Mouse (Mus musculus): Measurements from ENCODE around the gene Trp53rka. TPM values are rescaled to one million over a fixed set of nuclear protein-coding genes. Genes with fewer than 3 reads are reported as not detected.

Gene Trp53rka
- polyA plus RNA-seq, 1 experiment: 21.8 TPM

GRCm38 (mm10) chr2:165494495-165494894 is 1.4 kb upstream of the Trp53rka start:
- peaks cover 10% of the 10 kb centered on the region for H3K36me3 ChIP-seq (ENCODE audit: control insufficient read depth, insufficient read depth)
- peaks cover 5% of the 10 kb centered on the region for H3K27me3 ChIP-seq (ENCODE audit: control insufficient read depth, insufficient read depth, insufficient read length)
- H3K4me3 ChIP-seq (ENCODE audit: insufficient read depth, poor library complexity, severe bottlenecking): no peak overlapping the region
- no peak for TF ChIP-seq CEBPB (IDR thresholded peaks at IDR 0.05; ENCODE audit: low read depth)
- no peak for TF ChIP-seq MAX (IDR thresholded peaks at IDR 0.05)
- TF ChIP-seq USF1 (IDR thresholded peaks at IDR 0.05; ENCODE audit: low read depth): no peak
- no peak for TF ChIP-seq CTCF (IDR thresholded peaks at IDR 0.05; ENCODE audit: control insufficient read depth, insufficient read depth, insufficient read length)
- TF ChIP-seq FOSL1 (IDR thresholded peaks at IDR 0.05; ENCODE audit: insufficient read depth, low read length, poor library complexity, severe bottlenecking): no peak
- TF ChIP-seq MYOD1 (IDR thresholded peaks at IDR 0.05; ENCODE audit: control insufficient read depth, insufficient read length, low read depth): no peak
- no peak for TF ChIP-seq MYOG (IDR thresholded peaks at IDR 0.05; ENCODE audit: control insufficient read depth, extremely low read depth, insufficient read length)
- H3ac ChIP-seq (ENCODE audit: control insufficient read depth, insufficient read length, low read depth): no peak overlapping the region
- H3K79me2 ChIP-seq (ENCODE audit: control insufficient read depth, insufficient read depth): peaks cover 21% of the 10 kb centered on the region
- H3K79me3 ChIP-seq (ENCODE audit: low read depth): peaks cover 8% of the 10 kb centered on the region

DNA sequence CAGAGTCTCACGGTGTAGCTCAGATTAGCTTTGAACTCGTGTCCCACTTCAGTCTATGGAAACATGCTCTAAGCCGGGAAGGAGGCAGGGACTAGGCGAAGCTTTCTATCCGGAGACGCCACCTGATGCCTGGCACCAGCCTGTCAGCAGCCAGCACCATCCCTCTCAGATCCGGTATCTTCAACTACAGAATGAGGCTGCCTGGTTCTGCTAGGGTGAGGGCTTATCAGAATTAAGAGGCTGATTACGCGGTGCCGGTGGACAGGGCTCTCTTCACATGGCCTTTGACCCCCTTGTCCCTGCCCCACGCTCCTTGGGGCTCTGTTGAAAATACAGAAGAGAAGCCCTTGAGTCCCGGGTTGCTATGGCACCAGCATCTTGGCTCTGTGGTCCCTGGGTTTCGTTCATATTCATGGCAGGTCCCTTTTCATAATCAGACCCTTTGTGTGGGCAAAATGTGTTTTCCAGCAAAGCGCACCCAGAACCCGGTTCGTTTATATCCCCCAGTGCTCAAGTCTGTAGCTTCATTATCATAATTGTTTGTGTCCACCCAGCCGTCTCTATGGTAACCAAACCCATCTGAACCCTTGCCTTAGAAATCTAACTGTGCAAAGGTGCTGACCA is 575 bp upstream of the Trp53rka start:
- no peaks in the 10 kb centered on the region for H3K27me3 ChIP-seq (ENCODE audit: control insufficient read depth, insufficient read depth, insufficient read length)
- peak overlapping the region; percentile 70 for H3ac ChIP-seq (ENCODE audit: control insufficient read depth, insufficient read length, low read depth)
- peaks cover 8% of the 10 kb centered on the region for H3K79me3 ChIP-seq (ENCODE audit: low read depth)
- peaks cover 21% of the 10 kb centered on the region for H3K79me2 ChIP-seq (ENCODE audit: control insufficient read depth, insufficient read depth)
- H3K4me3 ChIP-seq (ENCODE audit: insufficient read depth, poor library complexity, severe bottlenecking): peak overlapping the region; percentile 71
- no peak for TF ChIP-seq FOSL1 (IDR thresholded peaks at IDR 0.05; ENCODE audit: insufficient read depth, low read length, poor library complexity, severe bottlenecking)
- no peak for TF ChIP-seq CTCF (IDR thresholded peaks at IDR 0.05; ENCODE audit: control insufficient read depth, insufficient read depth, insufficient read length)
- no peak for TF ChIP-seq MYOD1 (IDR thresholded peaks at IDR 0.05; ENCODE audit: control insufficient read depth, insufficient read length, low read depth)
- H3K36me3 ChIP-seq (ENCODE audit: control insufficient read depth, insufficient read depth): peaks cover 15% of the 10 kb centered on the region

- Histone ChIP-seq H3K27me3 (ENCODE audit: control insufficient read depth, insufficient read depth, insufficient read length) (peaks cover 6% of the 10 kb centered on the region), H3K79me3 (ENCODE audit: low read depth) (peaks cover under 1% of the 10 kb centered on the region), H3ac (ENCODE audit: control insufficient read depth, insufficient read length, low read depth) (no peak overlapping the region), H3K4me3 (ENCODE audit: insufficient read depth, poor library complexity, severe bottlenecking) (no peak overlapping the region), H3K36me3 (ENCODE audit: control insufficient read depth, insufficient read depth) (peaks cover 15% of the 10 kb centered on the region), H3K79me2 (ENCODE audit: control insufficient read depth, insufficient read depth) (peaks cover 4% of the 10 kb centered on the region)
- TF ChIP-seq MYOG (IDR thresholded peaks at IDR 0.05; ENCODE audit: control insufficient read depth, extremely low read depth, insufficient read length) (no peak), CTCF (IDR thresholded peaks at IDR 0.05; ENCODE audit: control insufficient read depth, insufficient read depth, insufficient read length) (peak; percentile 82), USF1 (IDR thresholded peaks at IDR 0.05; ENCODE audit: low read depth) (no peak)
Measured at GRCm38 (mm10) chr2:165486881-165487535, 6.1 kb downstream of the Trp53rka start.

DNA sequence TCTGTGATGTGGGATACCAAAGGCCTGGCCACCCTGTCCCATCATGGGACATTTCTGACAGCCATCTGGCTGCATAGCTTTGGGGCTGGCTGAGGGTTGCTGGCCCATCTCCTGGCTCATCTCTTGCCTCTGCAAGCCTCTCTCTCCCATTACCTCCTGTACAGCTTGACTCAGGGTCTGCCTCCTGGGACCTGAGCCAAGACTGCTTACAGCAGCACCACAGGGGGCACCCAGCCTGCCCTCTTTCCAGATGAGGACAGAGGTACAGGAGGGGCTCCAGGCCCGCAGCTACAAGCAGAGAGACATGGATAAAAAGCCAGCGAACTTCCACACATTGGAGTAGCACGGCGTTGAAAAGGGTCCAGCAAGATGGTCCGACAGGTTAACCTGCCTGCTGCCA is 6.7 kb downstream of the Trp53rka start:
- no peak overlapping the region for H3K4me3 ChIP-seq (ENCODE audit: insufficient read depth, poor library complexity, severe bottlenecking)
- H3ac ChIP-seq (ENCODE audit: control insufficient read depth, insufficient read length, low read depth): no peak overlapping the region
- H3K79me2 ChIP-seq (ENCODE audit: control insufficient read depth, insufficient read depth): no peaks in the 10 kb centered on the region
- peaks cover 15% of the 10 kb centered on the region for H3K36me3 ChIP-seq (ENCODE audit: control insufficient read depth, insufficient read depth)
- TF ChIP-seq MAX (IDR thresholded peaks at IDR 0.05) (no peak), USF1 (IDR thresholded peaks at IDR 0.05; ENCODE audit: low read depth) (no peak), FOSL1 (IDR thresholded peaks at IDR 0.05; ENCODE audit: insufficient read depth, low read length, poor library complexity, severe bottlenecking) (no peak), MYOG (IDR thresholded peaks at IDR 0.05; ENCODE audit: control insufficient read depth, extremely low read depth, insufficient read length) (no peak), MYOD1 (IDR thresholded peaks at IDR 0.05; ENCODE audit: control insufficient read depth, insufficient read length, low read depth) (no peak), CTCF (IDR thresholded peaks at IDR 0.05; ENCODE audit: control insufficient read depth, insufficient read depth, insufficient read length) (no peak), CEBPB (IDR thresholded peaks at IDR 0.05; ENCODE audit: low read depth) (no peak)
- peaks cover 6% of the 10 kb centered on the region for H3K27me3 ChIP-seq (ENCODE audit: control insufficient read depth, insufficient read depth, insufficient read length)
- no peaks in the 10 kb centered on the region for H3K79me3 ChIP-seq (ENCODE audit: low read depth)

DNA sequence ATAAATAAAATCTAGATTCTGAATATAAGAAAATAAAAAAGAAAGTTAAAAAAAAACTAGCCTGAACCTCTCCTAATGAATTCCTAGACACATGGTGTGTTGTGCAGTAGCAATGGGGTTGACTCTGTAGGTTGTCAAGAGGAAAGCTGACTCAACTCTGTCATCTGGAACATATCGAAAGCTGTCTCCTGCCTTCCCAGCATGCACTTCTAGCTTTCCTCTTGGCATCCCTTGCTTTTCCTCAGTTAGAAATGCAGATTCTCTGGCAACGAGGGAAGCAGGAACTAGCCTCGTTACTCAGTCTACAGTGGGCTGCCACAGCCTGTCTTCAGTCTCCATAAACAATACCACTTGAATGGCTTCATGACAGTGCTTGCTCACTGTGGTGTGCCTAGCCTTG is 7.3 kb downstream of the Trp53rka start:
- peaks cover 15% of the 10 kb centered on the region for H3K36me3 ChIP-seq (ENCODE audit: control insufficient read depth, insufficient read depth)
- no peak for TF ChIP-seq MAX (IDR thresholded peaks at IDR 0.05)
- TF ChIP-seq USF1 (IDR thresholded peaks at IDR 0.05; ENCODE audit: low read depth): no peak
- TF ChIP-seq MYOD1 (IDR thresholded peaks at IDR 0.05; ENCODE audit: control insufficient read depth, insufficient read length, low read depth): no peak
- no peak for TF ChIP-seq CEBPB (IDR thresholded peaks at IDR 0.05; ENCODE audit: low read depth)
- no peak for TF ChIP-seq MYOG (IDR thresholded peaks at IDR 0.05; ENCODE audit: control insufficient read depth, extremely low read depth, insufficient read length)
- no peaks in the 10 kb centered on the region for H3K79me2 ChIP-seq (ENCODE audit: control insufficient read depth, insufficient read depth)
- no peaks in the 10 kb centered on the region for H3K79me3 ChIP-seq (ENCODE audit: low read depth)
- H3ac ChIP-seq (ENCODE audit: control insufficient read depth, insufficient read length, low read depth): no peak overlapping the region
- no peak overlapping the region for H3K4me3 ChIP-seq (ENCODE audit: insufficient read depth, poor library complexity, severe bottlenecking)
- H3K27me3 ChIP-seq (ENCODE audit: control insufficient read depth, insufficient read depth, insufficient read length): peaks cover 6% of the 10 kb centered on the region

DNA sequence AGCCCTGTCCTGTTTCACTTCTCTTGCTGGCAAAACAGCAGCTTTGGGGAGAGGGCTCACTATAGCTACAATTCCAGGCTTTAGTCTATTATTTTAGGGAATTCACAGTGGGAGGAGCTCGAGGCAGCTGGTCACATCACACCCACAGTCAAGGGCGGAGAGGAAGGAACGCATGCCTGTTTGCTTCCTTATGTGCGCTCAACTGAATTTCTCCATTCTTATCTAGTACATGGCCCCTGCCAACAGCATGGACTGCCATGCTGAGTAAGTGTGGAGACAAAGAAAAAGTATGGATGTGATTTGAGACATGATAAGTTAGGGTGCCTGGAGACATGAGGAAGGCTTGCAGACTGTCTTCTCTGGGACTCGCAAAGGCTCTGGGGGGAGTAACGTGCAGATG is 9.0 kb downstream of the Trp53rka start:
- H3K79me3 ChIP-seq (ENCODE audit: low read depth): no peaks in the 10 kb centered on the region
- no peaks in the 10 kb centered on the region for H3K79me2 ChIP-seq (ENCODE audit: control insufficient read depth, insufficient read depth)
- no peak overlapping the region for H3K4me3 ChIP-seq (ENCODE audit: insufficient read depth, poor library complexity, severe bottlenecking)
- peaks cover 2% of the 10 kb centered on the region for H3K36me3 ChIP-seq (ENCODE audit: control insufficient read depth, insufficient read depth)
- H3ac ChIP-seq (ENCODE audit: control insufficient read depth, insufficient read length, low read depth): no peak overlapping the region
- TF ChIP-seq FOSL1 (IDR thresholded peaks at IDR 0.05; ENCODE audit: insufficient read depth, low read length, poor library complexity, severe bottlenecking) (no peak), MYOG (IDR thresholded peaks at IDR 0.05; ENCODE audit: control insufficient read depth, extremely low read depth, insufficient read length) (no peak), MAX (IDR thresholded peaks at IDR 0.05) (no peak), MYOD1 (IDR thresholded peaks at IDR 0.05; ENCODE audit: control insufficient read depth, insufficient read length, low read depth) (no peak), CEBPB (IDR thresholded peaks at IDR 0.05; ENCODE audit: low read depth) (no peak), CTCF (IDR thresholded peaks at IDR 0.05; ENCODE audit: control insufficient read depth, insufficient read depth, insufficient read length) (no peak), USF1 (IDR thresholded peaks at IDR 0.05; ENCODE audit: low read depth) (no peak)
- peaks cover 9% of the 10 kb centered on the region for H3K27me3 ChIP-seq (ENCODE audit: control insufficient read depth, insufficient read depth, insufficient read length)

Data from C2C12 (cell line).